Mouse (Mus musculus): ENCODE data around the gene Dgcr6. TPM values are rescaled to one million over a fixed set of nuclear protein-coding genes. Genes with fewer than 3 reads are reported as not detected.
A peak's percentile ranks its signal among the peaks of the same experiment; 100 is the strongest.

Dgcr6 gene
- polyA plus RNA-seq, 1 experiment = 100 TPM

DNA sequence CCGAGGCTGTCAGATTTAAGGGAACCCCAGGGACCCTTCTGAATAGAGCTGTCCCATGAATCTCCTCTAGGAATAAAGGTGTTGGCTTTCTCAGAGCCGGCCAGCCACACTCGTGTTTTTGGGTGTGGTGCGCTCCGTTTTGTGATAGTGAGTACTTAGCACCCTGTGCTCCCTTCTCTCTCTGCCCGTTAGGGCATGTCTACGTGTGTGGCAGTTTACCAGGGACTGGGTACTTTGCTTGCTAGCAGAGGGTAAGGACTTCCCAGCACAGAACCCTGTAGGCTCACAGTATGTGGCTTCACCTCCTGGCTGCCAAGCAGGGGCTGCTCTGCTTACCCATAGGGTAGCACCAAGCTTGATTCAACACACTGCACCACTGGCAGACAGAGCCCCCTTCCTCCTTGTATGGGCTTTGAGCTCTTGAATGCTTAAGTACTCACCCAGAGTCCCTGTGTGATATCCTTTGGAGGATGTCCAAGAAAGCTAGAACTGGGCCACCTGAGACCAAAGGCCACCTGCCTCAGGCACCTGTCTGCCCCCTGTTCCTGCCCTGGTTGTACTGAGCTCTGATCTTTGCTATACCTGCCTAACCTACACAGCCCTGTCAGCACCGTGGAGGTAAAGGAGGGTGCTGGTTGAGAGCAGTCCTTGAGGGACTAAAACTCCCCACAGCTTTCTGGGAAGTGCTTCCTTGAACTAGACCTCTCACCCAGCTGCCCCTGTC, 16.2 kb downstream of the Dgcr6 start:
- no peak for DNase-seq (ENCODE audit: extremely low spot score in 1 of 2, low spot score in 1 of 2)

- no peak for DNase-seq (ENCODE audit: extremely low spot score in 1 of 2, low spot score in 1 of 2)
These were observed 18.1 kb downstream of the Dgcr6 start for GRCm38 (mm10) chr16:18070798-18071197.

GRCm38 (mm10) chr16:18072089-18072488, 19.4 kb downstream of the Dgcr6 start:
- no peak for DNase-seq (ENCODE audit: extremely low spot score in 1 of 2, low spot score in 1 of 2)

DNA sequence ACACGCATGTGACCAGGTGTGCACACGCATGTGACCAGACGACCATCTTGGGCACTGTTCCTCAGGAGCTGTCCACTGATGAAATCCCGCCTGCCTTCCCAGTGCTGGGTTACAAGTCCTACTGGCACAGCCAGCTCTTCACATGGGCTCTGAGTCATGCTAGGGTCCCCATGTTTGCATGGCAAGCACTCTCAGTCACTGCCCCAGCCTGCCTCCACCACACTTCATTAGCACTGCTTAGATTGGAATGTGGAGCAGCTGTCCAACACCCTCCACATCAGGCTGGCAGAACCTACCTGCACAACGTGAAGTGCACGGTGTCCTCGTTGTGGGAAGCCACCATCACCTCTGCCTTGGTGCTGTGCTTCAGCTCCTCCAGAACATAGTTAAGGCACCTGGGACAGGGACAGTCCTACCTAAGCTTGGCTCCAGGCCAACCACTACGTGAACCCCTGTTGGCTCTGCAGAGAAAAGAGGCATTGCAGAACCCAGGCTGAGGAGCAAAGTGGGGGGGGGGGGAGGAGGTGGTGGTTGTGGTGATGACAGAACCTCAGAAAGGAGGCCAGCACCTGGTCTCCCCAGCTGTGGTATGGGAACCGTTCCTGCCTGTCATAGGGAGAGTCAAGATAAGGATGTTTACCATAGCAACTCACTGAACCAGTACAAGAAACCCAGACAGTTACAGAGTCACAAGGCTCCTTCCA, 20.8 kb downstream of the Dgcr6 start:
- no peak for DNase-seq (ENCODE audit: extremely low spot score in 1 of 2, low spot score in 1 of 2)

DNA sequence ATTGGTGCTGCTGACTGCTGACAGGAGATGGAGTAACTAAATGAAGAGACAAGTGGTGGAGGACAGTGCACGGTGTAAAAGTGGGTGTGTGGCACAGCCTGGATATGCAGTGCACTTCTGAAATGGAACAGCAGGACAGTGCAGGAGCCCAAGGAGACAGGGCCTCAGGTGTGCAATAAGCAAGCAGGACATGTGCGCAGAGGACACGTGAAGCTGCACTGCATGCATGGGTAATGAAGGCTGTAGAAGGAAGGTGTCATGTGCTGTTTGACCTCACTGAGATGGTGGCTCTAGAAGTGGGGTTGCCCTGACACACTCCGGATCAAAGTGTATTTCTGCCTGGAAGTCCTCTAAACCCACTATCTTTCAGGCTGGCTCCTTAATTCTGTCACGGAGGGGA, 22.0 kb downstream of the Dgcr6 start:
- DNase-seq (ENCODE audit: extremely low spot score in 1 of 2, low spot score in 1 of 2) = no peak

GRCm38 (mm10) chr16:18075201-18075600, 22.5 kb downstream of the Dgcr6 start:
- no peak for DNase-seq (ENCODE audit: extremely low spot score in 1 of 2, low spot score in 1 of 2)

DNA sequence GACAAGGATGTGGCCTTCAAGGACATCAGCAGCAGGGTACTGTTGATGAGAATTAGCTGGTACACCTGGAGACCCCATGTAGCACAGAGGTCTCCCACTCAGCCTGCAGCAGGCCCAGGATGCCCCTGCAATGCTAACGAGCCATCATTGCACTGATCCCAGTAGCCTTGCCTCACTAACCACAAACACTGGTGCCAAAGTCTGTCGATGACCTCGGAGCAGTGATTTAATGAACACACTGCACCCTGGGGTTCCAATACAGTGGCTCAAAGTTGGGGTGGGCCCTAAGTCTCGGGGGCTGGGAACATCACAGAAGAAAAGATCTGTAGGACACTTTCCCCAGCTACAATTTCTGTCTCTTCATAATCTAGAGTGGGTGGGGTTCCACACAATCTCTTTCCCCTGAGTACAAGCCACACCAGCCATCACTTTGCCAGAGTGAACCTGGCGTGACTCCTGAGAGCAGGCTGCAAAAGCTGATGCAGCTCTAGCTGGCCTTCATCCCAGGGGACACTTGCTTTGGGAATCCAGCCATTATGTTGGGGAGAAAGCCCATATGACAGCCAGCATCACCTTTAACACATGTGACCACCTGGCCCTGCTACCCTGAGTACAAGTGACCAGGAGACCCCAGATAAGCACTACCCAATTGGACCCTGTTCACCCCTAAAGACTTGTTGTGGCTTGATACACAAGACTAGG, 25.8 kb downstream of the Dgcr6 start:
- no peak for DNase-seq (ENCODE audit: extremely low spot score in 1 of 2, low spot score in 1 of 2)

DNA sequence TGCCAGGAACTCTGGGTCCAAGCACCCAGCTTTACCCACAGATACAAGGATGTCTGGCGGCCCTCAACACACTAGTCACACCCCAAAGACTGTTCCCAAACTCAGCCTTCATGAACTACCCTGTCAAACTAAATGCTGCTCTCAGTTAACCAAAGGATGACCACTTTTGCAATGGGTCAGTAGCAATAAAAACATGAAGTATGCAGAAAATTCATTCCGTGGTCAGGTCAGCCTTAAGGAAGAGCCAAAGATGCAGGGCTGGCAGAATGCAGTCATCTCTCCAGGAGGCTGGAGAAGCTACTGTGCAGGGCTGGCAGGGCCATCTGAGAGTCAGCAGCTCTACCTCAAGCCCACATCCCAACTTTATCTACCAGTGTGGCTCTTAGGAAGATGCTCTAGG, 26.6 kb downstream of the Dgcr6 start:
- DNase-seq (ENCODE audit: extremely low spot score in 1 of 2, low spot score in 1 of 2) = no peak

- DNase-seq (ENCODE audit: extremely low spot score in 1 of 2, low spot score in 1 of 2) = no peak
These were observed 27.5 kb downstream of the Dgcr6 start for GRCm38 (mm10) chr16:18080171-18080570.

GRCm38 (mm10) chr16:18081149-18081827, 28.6 kb downstream of the Dgcr6 start:
- DNase-seq (ENCODE audit: extremely low spot score in 1 of 2, low spot score in 1 of 2) = no peak

DNA sequence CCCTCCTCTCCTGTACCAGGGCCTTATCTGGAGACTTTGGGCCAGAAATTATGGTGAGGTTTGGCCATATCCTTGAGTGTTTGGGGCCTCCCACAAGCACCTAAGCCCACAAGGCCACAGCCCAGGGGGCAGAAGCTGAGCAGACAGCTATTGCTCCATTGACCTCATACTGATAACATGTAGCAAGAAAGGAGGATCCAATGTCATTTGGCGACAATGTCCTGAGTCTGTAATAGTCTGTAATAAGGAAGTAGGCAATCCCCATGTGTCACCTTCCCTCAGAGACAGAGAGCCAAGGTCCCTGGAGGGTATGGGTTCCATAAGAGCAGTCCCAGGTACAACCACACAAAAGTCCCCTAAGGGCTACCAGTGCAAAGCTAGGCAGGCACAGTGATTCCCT, 29.6 kb downstream of the Dgcr6 start:
- DNase-seq (ENCODE audit: extremely low spot score in 1 of 2, low spot score in 1 of 2) = no peak

GRCm38 (mm10) chr16:18083231-18083951, 30.7 kb downstream of the Dgcr6 start:
- peak; percentile 56 to 59 for DNase-seq (ENCODE audit: extremely low spot score in 1 of 2, low spot score in 1 of 2)

DNA sequence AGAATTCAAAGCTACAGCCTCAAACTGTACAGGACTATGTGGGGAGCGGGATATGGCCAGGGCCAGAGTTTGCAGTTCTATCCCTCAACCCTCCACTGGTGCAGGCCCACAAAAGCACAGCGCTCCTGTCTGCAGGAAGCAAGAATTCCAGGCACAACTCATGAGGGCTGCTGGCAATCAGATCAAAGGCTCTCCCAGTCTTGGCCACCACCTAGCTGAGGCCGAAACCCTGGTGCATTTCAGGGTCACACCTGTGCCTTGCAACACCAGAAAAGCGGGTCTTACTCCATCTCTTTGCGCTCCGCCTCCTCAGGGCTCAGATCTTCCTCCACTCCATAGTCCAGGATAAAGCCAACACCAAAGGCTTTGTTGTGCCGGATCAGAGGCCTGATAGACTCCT, 31.6 kb downstream of the Dgcr6 start:
- DNase-seq (ENCODE audit: extremely low spot score in 1 of 2, low spot score in 1 of 2) = no peak

- peak in 1 of 2 experiments; percentile 31 for DNase-seq (ENCODE audit: extremely low spot score in 1 of 2, low spot score in 1 of 2)
These were observed 34.4 kb downstream of the Dgcr6 start for GRCm38 (mm10) chr16:18087101-18087500.

DNA sequence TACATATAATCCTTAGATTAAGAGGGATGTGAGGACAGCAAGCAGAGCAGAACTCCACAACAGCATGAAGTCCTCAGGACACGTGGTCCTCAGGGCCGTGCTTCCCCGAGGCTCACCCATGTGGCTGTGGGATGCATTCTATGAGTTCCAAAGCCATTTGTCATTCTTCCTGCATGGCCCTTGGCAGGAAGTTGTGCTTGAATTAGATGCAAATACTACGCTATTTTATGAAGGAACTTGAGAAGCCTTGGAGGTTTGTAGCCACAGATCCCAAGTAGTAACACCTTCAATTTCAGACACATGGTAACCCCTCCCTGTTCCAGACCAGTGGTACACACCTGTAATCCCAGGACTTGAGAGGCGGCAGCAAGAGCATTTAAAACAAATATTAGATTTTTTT, 43.7 kb downstream of the Dgcr6 start:
- DNase-seq (ENCODE audit: extremely low spot score in 1 of 2, low spot score in 1 of 2) = no peak

GRCm38 (mm10) chr16:18102816-18103215, 50.2 kb downstream of the Dgcr6 start:
- DNase-seq (ENCODE audit: extremely low spot score in 1 of 2, low spot score in 1 of 2) = no peak

DNA sequence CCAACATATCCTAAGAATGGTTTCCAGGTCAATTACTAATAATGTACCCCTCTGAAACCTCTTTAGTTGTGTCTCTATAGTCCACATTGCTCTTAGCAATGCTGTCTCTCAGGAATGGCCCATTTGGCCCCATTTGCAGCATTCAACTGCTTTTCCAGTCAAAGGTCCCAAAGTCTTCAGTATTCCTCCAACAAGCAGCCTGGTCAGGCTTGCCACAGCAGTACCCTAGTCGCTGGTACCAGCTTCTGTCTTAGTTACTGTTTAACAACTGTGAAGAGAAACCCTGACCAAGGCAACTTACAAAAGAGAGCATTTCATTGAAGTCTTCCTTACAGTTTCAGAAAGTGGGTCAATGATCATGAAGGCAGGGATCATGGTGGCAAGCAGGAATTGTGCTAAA, 50.7 kb downstream of the Dgcr6 start:
- DNase-seq (ENCODE audit: extremely low spot score in 1 of 2, low spot score in 1 of 2) = no peak

DNA sequence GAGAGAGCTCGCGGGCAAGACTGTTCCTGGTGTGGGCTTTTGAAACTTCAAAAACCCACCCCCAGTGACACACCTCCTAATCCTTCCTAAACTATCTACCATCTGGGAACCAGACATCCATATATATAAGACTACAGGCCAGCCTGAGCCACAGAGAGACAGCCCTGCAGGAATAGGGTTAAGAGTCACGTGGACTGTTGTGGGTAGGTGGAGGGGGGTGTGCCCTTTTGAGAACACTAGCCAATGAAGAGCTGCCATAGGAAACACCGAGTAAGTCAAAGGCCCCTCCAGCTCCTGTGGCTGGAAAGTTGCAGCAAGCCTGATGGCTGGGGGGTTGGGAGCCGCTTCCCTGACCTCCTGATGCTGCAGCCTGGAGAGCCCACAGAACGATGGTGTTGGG, 51.1 kb downstream of the Dgcr6 start:
- no peak for DNase-seq (ENCODE audit: extremely low spot score in 1 of 2, low spot score in 1 of 2)

DNA sequence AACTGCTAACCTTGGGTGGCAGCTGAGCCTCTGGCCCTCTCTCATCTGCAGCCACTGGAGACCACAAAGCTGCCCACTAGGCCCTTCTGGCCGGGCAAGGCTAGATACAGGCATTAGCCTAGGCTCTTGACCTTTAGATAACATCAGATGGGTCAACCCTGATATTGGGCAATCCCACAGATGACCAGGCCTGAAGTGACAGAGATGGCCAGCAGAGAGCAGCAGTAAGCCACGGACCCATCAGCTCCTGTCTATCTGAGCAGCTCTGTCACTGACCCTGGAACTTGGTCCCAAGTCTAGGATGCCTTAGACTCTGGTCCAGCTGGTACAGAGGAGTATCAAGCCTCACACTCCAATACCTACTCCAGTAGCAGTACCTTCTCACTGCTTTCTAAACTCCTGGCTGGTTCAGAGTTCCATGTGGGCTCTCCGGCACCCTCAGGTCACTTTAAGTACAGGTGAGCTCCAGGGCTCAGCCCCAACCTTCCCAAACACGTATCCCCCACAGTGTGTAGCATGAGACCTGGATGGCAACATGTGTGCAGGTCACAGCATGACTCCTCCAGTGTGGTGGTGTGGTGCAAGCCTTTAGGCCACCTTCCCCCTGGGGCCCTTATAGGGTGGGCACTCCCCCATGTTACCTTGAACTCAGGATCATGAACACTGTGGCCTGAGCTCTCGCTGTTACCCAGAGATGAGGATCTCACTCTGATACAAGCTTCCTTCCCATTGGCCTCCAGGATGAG, 55.7 kb downstream of the Dgcr6 start:
- peak; percentile 46 to 87 for DNase-seq (ENCODE audit: extremely low spot score in 1 of 2, low spot score in 1 of 2)

DNA sequence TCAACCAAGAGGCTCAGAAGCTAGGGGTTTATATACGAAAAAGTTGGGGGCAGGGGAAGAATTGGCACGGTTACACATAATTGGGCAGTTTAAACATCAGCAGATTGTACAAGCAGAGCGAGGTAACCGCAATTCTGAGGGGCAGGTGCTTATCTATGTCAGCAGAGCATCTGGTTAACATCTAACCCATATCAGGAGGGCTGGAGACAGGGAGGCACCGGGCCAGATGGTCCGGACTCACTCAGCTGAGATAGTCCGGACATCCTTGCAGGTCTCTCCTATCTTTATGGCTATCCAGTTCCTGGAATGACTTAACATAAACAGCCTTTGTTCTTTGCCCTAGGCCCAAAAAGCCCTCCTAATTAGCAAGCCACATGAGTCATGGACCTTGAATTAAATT, 58.4 kb downstream of the Dgcr6 start:
- DNase-seq (ENCODE audit: extremely low spot score in 1 of 2, low spot score in 1 of 2) = no peak
